Mouse (Mus musculus) lung, postnatal 0 days (tissue): ENCODE measurements at regions not wholly inside any gene's neighbourhood (a gene's known extent, or its start where the extent isn't known, plus 50 kb on each side); places are given as distances from the start of the nearest gene placed in this dataset.

ENCODE experiments used
- CTCF ChIP-seq: IDR thresholded peaks from 2 replicates; pipeline ENCODE4 v1.5.1; 2016; ENCODE audit warnings: antibody characterized with exemption, mild to moderate bottlenecking
- EP300 ChIP-seq: IDR thresholded peaks from 2 replicates; pipeline ENCODE4 v1.6.1; 2016; ENCODE audit warnings: antibody characterized with exemption, mild to moderate bottlenecking, control low read depth

- no peak for TF ChIP-seq EP300
- no peak for TF ChIP-seq CTCF
These were observed 401.3 kb upstream of the Kcnab2 start for GRCm38 (mm10) chr4:152878941-152879340.
